Mouse (Mus musculus): ENCODE measurements around the gene Spta1.

Spta1 gene

GRCm38 (mm10) chr1:174251961-174252360 lies 79.4 kb downstream of the Spta1 start, which contains the start of gene Olfr419:
TSS of gene Olfr419 (minus strand) at chr1:174252061.
- DNase-seq (ENCODE audit: low spot score): no peak

GRCm38 (mm10) chr1:174267816-174268215 lies 95.2 kb downstream of the Spta1 start:
- DNase-seq (ENCODE audit: low spot score): no peak

GRCm38 (mm10) chr1:174269162-174269561 lies 96.6 kb downstream of the Spta1 start:
- no peak for DNase-seq (ENCODE audit: low spot score)

- no peak for DNase-seq (ENCODE audit: low spot score)
These were observed 98.1 kb downstream of the Spta1 start for GRCm38 (mm10) chr1:174270643-174271042.

Data from urinary bladder, postnatal 10 days (tissue).